Mouse (Mus musculus) liver, postnatal 0 days (tissue): ENCODE measurements around the gene Tnik.

ENCODE experiments used
- CTCF ChIP-seq: sonication (generic); IDR thresholded peaks from 2 replicates; pipeline ENCODE4 v1.5.1; 2016; ENCODE audit warnings: antibody characterized with exemption, low read depth
- EP300 ChIP-seq: IDR thresholded peaks from 2 replicates; pipeline ENCODE4 v1.6.1; 2016; ENCODE audit warnings: antibody characterized with exemption, low read depth, mild to moderate bottlenecking

DNA sequence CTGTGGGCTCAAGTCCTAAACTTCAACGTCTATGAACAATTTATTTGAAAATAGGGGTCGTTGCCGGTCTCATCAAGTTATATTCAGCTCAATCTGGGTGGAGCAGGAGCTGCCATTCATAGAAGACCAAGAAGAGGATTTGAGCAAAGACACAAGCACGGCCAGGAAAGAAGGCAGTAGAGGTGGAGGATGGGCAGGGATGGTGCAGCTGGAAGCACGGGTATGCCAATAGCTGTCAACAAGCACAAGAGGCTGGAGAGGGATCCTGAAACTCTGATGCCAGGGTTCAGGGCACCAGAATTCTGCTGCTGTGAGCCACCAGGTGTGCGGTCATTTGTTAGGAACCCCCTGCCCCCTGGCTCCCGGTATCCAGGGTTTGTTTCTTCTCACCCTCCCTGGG is 43.5 kb upstream of the Tnik start:
- no peak for TF ChIP-seq CTCF
- no peak for TF ChIP-seq EP300
